Mouse (Mus musculus) CD4-positive, CD25-positive, alpha-beta regulatory T cell (primary cell): ENCODE measurements around the gene Syn2. TPM values are rescaled to one million over a fixed set of nuclear protein-coding genes. Genes with fewer than 3 reads are reported as not detected.

ENCODE experiments used
- polyA plus RNA-seq: library from polyadenylated mRNA; unstranded; fragments of 100-300 nt; shearing (Covaris generic); gene quantifications from one replicate; pipeline ENCODE4 v1.2.1, GENCODE M21; 2017

The Syn2 gene
- not detected for polyA plus RNA-seq

DNA sequence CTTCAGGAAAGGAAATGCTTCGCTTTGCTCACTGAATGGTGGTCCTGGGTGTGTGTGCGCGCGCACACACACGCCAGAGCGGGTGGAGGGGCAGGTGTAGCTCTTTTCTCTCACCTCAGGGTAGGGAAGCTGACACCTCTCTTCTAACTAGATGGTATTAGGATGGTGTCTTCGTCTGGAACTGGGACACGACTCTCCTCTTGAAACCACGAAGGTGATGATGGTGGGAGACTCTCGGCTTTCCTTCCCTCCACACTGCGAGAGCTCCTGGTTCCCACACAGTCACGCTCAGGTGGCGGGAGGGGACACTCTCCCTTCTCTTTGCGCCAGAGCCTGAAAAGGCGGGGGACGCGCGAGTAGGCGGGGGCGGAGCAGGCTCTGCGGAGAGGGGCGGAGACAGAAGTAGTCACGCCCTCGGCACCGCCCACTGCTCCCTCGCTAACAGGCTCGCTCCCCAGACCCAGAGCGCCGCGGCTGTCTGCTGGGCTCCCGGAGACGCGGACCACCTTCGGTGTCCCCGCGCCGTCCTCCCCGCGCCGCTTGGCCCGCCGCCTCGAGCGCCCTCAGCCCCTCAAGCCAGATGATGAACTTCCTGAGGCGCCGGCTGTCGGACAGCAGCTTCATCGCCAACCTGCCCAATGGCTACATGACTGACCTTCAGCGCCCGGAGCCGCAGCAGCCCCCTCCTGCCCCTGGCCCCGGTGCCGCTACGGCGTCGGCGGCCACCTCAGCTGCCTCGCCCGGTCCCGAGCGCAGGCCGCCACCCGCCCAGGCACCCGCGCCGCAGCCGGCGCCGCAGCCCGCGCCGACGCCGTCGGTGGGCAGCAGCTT lies at the start of gene Syn2:
Gene Syn2, plus strand, starts transcription at position 402 of the 831 bp plus-strand sequence.

GRCm38 (mm10) chr6:115227043-115227442 lies 92.3 kb downstream of the Syn2 start, which contains the start of gene Gm17482:
Gm17482 (plus strand) TSS chr6:115227343.

GRCm38 (mm10) chr6:115252099-115252873 lies 117.6 kb downstream of the Syn2 start, which contains the start of gene Timp4:
Timp4 (minus strand) TSS chr6:115252205.

Other genes with a start within 250 kb of the Syn2 start
- 111 TPM for gene Vgll4, start 164.9 kb upstream of the Syn2 start, polyA plus RNA-seq
- 39.9 TPM for gene Tamm41, start 97.0 kb upstream of the Syn2 start, polyA plus RNA-seq
- not detected for gene Gm17482, start 92.4 kb downstream of the Syn2 start, polyA plus RNA-seq
- 0.07 TPM for gene Timp4, start 117.3 kb downstream of the Syn2 start, polyA plus RNA-seq
- 1.1 TPM for gene Pparg, start 226.0 kb downstream of the Syn2 start, polyA plus RNA-seq